Mouse (Mus musculus) liver, embryonic 14.5 days (tissue): ENCODE measurements around the gene Gpr146.

Experiments used
- CTCF ChIP-seq: IDR thresholded peaks from 2 replicates; pipeline ENCODE4 v1.5.1; 2016; ENCODE audit warnings: antibody characterized with exemption, low read depth, control low read depth
- EP300 ChIP-seq: IDR thresholded peaks from 2 replicates; pipeline ENCODE4 v1.6.1; 2016; ENCODE audit warnings: antibody characterized with exemption, low read depth

DNA sequence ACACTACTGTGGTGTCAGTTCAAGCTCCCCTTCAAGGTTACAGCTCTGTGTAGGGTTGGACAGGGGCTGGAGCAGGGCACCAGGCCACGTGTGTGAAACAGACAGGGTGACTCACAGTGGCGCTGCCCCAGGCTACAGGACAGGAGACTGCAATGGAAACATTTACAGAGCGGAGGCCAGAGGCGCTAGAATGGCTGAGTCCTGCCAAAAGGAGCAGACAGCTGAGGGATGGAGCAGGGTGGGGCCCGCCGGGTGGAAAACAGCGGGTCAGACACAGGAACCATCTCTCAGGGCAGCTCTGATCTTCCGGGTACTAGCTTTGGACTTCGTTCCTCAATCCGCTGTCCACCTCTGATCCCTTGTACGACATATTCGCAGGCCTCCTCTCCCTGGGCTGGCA is 31.9 kb downstream of the Gpr146 start:
- no peak for TF ChIP-seq EP300
- TF ChIP-seq CTCF = no peak
